Mouse (Mus musculus): ENCODE measurements around the gene Mapk6.
"Not testable (repeated sequence)": the region's sequence is repeated elsewhere in the genome, so short reads cannot be mapped to it uniquely, and the experiment has no call there.

Gene Mapk6

DNA sequence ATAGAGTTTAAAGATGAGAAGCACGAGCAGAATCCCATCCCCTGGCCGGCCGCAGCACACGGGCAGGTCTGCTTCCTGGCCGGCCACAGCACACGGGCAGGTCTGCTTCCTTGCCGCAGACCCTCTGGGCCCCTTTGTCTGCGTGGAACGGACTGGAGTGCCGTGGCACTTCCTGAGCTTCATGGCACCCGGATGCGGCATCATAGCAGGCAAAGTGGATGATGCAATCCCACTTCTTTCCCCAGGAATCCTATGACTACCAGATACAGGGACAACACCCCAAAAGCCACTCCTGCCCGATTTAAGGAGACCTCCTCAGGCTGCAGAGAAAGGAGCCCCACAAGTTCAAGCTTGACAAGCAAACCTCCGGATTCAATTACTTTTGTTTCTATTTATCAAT is 27.0 kb downstream of the Mapk6 start:
- no peak for DNase-seq (ENCODE audit: low spot score)

GRCm38 (mm10) chr9:75378774-75379173 is 31.0 kb downstream of the Mapk6 start:
- no peak for DNase-seq (ENCODE audit: low spot score)

DNA sequence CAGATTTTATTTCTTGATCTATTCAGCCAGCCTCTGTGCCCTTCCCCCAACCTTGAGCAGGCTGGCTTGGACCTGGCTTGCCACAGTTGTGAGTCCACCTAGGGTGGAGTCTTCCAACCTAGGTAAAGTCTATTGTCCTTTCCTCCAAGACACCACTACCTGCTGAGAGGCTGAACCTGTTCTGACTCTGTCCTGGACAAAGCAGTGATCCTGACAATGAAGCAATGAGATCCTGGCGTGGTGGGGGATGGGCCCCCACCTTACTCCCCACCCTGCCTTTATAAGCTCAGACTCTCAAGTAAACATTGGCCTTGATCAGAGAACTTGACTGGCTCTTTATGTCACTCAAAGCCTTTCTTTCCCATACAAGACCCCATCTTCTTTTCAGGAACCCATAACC is 33.4 kb downstream of the Mapk6 start:
- DNase-seq (ENCODE audit: low spot score): no peak

- DNase-seq (ENCODE audit: low spot score): no peak
Observed at GRCm38 (mm10) chr9:75375606-75376005, 34.2 kb downstream of the Mapk6 start.

- no peak for DNase-seq (ENCODE audit: low spot score)
Observed at GRCm38 (mm10) chr9:75368779-75369178, 41.0 kb downstream of the Mapk6 start.

GRCm38 (mm10) chr9:75366191-75366590 is 43.6 kb downstream of the Mapk6 start:
- peak; percentile 24 for DNase-seq (ENCODE audit: low spot score)

GRCm38 (mm10) chr9:75365195-75365594 is 44.6 kb downstream of the Mapk6 start:
- no peak for DNase-seq (ENCODE audit: low spot score)

DNA sequence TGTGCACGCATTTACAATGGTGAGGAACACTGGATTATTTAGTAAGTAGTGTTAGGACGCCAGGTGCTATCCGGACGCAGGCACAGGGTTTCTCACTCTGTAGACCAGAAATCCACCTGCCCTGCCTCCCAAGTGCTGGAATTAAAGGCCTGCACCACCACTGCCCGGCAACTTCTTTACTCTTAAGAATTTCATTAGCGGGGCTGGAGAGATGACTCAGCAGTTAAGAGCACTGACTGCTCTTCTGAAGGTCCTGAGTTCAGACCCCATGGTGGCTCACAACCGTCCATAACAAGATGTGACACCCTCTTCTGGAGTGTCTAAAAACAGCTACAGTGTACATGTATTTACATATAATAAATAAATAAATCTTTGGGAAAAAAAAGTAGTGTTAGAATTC is 46.1 kb downstream of the Mapk6 start:
- DNase-seq (ENCODE audit: low spot score): not testable (repeated sequence)

DNA sequence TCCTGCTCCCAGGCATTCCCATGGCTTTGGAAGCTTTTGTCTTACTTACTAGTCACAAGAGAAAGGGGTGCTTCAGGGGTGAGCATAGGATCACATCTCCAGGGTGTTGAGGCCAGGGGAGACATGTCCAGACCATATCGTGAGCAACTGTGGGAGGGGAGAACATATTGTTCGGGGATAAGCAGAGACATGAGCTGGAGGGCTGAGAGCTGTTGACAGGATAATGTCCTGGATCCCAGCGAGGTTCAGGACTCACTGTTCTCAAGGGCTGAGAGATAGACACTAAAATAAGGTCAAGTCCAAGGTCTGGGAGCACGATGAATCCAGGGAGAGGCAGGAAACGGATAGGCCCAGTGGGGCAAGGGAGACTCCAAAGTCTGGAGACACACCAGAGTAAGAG is 46.8 kb downstream of the Mapk6 start:
- DNase-seq (ENCODE audit: low spot score): no peak

DNA sequence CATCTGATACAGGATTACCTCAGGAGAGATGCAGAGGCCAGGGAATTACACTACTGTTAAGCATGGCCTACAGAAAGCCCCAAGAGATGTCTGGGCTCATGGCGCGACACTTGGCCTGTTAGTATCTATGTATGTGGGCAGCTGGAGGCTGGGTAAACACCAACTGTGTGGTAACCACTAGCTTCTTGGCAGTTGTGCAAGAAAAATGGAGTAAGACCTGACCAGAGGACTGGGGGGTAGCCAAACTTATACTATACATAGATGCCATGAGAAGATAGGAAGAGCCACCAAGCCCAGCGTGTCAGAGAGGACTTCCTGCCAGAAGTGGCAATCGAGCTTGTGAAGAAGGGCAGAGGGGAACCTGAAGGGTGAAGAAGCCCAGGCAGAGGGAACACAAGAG is 47.6 kb downstream of the Mapk6 start:
- no peak for DNase-seq (ENCODE audit: low spot score)

GRCm38 (mm10) chr9:75361699-75362098 is 48.1 kb downstream of the Mapk6 start:
- DNase-seq (ENCODE audit: low spot score): peak; percentile 66

DNA sequence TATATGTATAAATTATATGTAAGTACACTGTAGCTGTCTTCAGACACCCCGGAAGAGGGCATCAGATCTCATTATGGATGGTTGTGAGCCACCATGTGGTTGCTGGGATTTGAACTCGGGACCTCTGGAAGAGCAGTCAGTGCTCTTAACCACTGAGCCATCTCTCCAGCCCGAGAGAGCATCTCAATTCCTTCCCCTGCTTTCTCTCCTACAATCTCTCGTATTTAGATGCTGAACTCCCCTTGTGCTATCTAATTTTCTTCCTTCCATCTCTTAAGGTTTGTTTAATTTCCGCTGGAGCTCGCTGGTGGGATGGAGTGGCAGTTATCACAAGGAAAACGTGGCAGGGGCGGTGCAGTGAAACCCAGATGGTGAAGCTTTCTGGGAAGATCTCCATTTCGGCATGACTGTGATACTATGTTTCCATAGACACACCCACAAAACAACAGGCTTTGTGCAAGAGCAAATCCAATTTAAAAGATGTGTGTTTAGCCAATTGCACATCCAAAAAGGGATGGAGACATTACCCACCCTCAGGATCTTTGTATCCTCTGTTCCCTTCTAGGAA is 52.6 kb downstream of the Mapk6 start:
- DNase-seq (ENCODE audit: low spot score): no peak

- DNase-seq (ENCODE audit: low spot score): no peak
Observed at GRCm38 (mm10) chr9:75355783-75356182, 54.0 kb downstream of the Mapk6 start.

DNA sequence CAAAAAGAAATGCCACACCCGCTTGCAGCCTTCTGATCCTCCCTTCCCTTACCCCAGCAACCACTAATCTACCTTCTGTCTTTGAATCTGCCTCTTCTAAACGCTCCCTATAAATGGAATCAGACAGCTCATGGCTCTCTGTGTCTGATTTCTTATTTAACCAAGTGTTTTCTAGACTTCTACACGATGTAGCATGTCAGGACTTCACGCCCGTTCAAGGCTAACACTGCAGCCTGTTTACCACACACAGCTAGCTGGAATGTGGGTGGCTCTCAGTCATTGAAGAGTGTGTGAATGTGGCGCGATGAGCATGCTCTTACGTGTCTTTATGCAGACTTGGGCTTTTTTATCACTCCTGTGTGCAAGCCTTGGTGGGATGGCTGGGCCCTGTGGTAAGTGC is 56.7 kb downstream of the Mapk6 start:
- no peak for DNase-seq (ENCODE audit: low spot score)

DNA sequence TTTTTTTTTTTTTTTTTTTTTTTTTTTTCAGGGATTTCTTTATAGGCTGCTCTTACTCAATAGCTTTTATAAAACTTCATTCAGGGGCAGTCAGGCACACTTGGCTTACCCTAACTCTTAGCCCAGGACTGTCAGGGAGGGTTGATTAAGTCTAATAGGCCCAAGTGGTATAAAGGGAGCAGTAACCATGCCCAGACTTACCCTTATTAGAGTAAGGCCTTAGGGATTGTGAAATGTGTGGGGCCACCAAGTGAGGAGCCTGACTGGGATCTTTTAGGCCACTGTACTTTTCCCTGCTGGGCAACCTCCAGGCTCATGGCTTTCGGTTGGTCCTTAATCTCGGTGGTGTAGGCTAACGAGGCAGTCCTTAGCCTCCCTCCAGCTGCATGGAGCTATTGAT is 61.2 kb downstream of the Mapk6 start:
- no peak for DNase-seq (ENCODE audit: low spot score)

GRCm38 (mm10) chr9:75348066-75348465 is 61.7 kb downstream of the Mapk6 start:
- DNase-seq (ENCODE audit: low spot score): no peak

DNA sequence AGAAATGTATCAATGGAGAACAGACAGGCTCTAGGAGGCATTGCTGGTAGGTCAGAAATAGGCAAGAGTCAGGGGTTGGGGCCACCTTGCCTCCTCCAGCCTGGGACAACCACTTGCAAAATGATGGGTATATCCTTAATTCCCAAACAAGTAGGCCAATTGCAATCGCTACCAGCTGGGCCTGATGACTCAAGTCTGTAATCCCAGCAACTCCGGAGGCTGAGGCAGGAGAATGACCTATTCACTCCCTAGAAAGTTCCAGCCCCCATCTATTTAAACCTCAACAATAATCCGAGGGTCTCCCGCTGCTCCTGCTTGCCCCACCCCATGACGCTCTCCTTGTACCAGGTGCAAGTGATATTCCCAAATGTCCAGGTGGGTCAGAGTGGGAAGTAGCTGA is 62.3 kb downstream of the Mapk6 start, which contains the start of gene Bcl2l10:
Gene Bcl2l10 (plus strand): TSS at position 301 of the 400 bp plus-strand sequence.
- DNase-seq (ENCODE audit: low spot score): no peak

DNA sequence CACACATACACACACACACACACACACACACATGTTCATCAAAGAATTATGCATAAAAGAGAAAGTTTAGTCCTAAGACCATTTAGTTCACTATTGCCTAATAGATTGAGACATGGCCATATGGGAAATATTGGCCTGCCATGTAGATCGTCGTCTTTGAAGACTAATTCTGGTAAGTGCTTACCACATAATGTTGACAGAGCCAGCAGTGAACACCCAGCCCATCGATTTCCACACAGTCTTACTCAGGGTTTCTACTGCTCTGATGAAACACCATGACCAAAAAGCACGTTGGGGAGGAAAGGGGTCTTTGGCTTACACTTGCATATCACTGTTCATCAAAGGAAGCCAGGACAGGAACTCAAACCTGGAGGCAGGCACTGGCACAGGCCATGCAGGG is 67.4 kb downstream of the Mapk6 start:
- no peak for DNase-seq (ENCODE audit: low spot score)

GRCm38 (mm10) chr9:75338016-75338415 is 71.8 kb downstream of the Mapk6 start:
- DNase-seq (ENCODE audit: low spot score): no peak

DNA sequence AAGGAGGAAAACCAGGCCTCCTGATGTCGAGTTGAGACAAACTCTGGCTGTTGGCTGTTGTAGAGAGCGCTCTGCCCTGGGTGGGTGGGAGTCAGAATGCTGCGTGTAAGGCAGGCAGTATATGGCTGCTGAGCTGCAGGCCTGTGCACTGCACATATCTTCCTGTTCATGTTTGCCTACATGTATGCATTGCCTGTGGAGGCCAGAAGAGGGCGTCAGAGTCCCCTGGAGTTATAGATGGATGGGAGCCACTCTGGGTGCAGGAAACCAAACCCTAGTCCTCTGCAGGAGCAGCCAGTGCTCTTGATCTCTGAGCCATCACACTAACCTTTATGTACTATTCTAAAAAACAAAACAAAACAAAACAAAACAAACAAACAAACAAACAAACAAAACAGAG is 75.4 kb downstream of the Mapk6 start:
- DNase-seq (ENCODE audit: low spot score): no peak

DNA sequence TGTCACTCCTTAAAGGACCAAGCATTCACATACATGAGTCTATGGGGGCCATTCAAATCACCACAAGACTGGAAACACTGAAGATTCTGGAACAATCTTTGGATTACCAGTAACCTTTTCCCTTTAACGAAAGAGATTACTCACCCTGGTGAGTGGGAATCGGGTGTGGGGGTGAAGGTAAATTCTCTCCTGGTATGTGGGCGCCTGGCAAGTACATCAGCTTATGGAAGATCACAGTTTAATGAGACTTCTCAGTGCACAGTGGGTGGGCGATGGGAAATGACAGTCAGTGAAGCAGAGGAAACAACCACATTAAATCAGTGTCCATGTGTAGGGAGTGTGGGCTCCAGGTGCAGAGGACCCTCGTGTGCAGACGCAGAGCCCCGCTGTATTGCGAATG is 79.0 kb downstream of the Mapk6 start:
- DNase-seq (ENCODE audit: low spot score): no peak

- no peak for DNase-seq (ENCODE audit: low spot score)
Observed at GRCm38 (mm10) chr9:75328047-75328446, 81.8 kb downstream of the Mapk6 start.

DNA sequence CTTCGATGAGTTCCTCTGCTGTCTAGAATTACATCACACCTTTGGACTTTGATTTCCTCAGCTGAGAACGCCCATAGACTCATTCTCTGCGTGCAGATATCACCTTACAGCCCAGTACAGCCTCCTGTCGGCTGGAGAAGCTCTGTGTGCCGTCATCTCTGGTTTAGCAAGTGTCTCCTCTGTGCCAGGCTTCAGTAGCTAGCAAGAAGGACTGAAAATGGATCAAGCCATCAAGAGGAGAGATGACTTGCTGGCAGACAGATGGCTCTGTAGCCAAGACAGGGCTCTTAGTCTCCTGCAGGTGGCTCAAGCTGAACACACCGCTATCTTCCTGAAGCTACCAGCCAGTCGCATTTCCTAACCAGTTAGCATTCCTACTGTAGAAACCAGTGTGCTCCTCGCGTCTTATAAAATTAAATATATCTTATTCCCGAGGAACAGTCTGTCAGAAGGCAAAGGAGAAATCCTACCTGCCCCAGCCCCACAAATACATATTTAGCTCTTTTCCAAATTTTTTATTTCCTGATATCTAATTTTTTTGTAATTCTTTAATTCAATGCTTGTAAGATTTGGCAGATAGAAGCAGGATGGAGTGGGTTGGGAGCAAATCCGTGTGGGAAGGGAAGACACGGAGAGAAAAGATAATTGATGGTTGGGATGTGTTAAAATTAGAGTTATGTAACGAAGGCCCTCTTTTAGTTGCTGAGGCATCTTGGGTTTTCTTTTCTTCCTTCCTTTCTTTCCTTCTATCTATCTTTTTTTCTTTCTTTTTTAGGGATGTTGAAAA is 87.5 kb downstream of the Mapk6 start:
- no peak for DNase-seq (ENCODE audit: low spot score)

DNA sequence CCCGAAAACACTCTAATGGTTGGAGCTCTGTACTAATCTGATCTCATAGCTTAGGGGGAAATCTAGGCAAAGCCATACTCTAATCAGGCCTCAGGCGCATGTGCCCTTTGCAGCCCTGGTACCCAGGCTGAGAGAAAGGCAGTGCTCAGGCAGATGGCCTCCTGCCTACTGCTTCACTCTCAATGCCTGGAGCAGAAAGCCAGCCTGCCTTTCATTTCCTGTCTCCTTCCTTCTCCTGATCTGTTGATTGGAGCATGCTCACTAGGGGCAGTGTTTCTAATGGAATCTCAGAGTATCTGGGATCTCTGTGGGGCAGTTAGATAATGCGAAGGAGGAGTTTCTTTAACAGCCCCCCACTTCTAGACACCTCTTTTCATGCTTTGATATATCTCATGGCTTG is 90.4 kb downstream of the Mapk6 start:
- DNase-seq (ENCODE audit: low spot score): peak; percentile 40

Data from MN1 (cell line).